Mouse (Mus musculus) lung, adult 2 months (tissue): Measurements from ENCODE around the gene Vdr.

ENCODE experiments used
- CTCF ChIP-seq: fragments of 200-500 bp; IDR thresholded peaks from 2 replicates; pipeline ENCODE4 v1.5.1; 2011; ENCODE audit warnings: mild to moderate bottlenecking, low read length, control low read depth; ENCODE audit not compliant: insufficient read depth
- POLR2A ChIP-seq: fragments of 200-500 bp; IDR thresholded peaks from 2 replicates; pipeline ENCODE4 v1.6.1; 2011; ENCODE audit warnings: low read depth, mild to moderate bottlenecking, control low read depth, low read length, borderline replicate concordance; ENCODE audit errors: extremely low read depth

- TF ChIP-seq CTCF (no peak), POLR2A (no peak)
Observed at GRCm38 (mm10) chr15:97808532-97808931, 101.9 kb downstream of the Vdr start.
